Mouse (Mus musculus): ENCODE measurements at regions not wholly inside any gene's neighbourhood (a gene's known extent, or its start where the extent isn't known, plus 50 kb on each side); places are given as distances from the start of the nearest gene placed in this dataset.

DNA sequence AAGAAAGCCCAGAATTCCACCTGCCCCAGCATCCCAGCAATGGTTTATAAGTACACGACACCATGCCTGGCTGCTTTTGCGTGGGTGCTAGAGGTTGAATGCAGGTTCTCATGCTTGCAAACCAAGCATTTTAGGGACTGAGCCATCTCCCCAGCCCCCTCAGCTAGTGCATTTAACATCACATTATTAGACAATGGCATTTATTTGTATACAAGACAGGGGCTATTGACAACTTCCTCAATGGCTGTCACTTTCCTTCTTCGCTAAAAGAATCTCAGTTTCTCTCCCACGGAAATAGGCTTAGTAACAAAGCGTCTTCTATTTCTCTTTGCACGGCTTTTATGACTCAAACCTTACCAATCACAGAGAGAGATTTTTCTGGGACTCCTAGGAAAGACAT is 141.7 kb upstream of the Lrfn2 start:
- TF ChIP-seq TCF12 (IDR thresholded peaks at IDR 0.05; ENCODE audit: insufficient read depth, poor library complexity, severe bottlenecking) (no peak), CEBPB (IDR thresholded peaks at IDR 0.05; ENCODE audit: insufficient read depth, poor library complexity, severe bottlenecking) (no peak), POLR2A (IDR thresholded peaks at IDR 0.05; ENCODE audit: insufficient read length, low read depth) (no peak), MYOG (IDR thresholded peaks at IDR 0.05; ENCODE audit: control insufficient read depth in 1 of 3, insufficient read depth in 1 of 3, insufficient read length in 2 of 3, low read depth in 2 of 3) (no peak), SRF (IDR thresholded peaks at IDR 0.05; ENCODE audit: control insufficient read depth, insufficient read length, low read depth) (no peak), USF1 (IDR thresholded peaks at IDR 0.05; ENCODE audit: low read depth) (no peak), POLR2AphosphoS2 (IDR thresholded peaks at IDR 0.05; ENCODE audit: insufficient read length, low read depth) (no peak), MYOD1 (IDR thresholded peaks at IDR 0.05; ENCODE audit: control insufficient read depth in 1 of 3, insufficient read length in 2 of 3, low read depth in 2 of 3) (no peak), E2F4 (IDR thresholded peaks at IDR 0.05; ENCODE audit: insufficient read depth) (no peak), REST (IDR thresholded peaks at IDR 0.05; ENCODE audit: insufficient read depth, insufficient read length) (no peak), TCF3 (IDR thresholded peaks at IDR 0.05; ENCODE audit: insufficient read length, low read depth) (no peak), MAX (IDR thresholded peaks at IDR 0.05; ENCODE audit: low read depth) (no peak)
